Mouse (Mus musculus) hindbrain, embryonic 16.5 days (tissue): Measurements from ENCODE around the gene Pnliprp2. TPM values are rescaled to one million over a fixed set of nuclear protein-coding genes. Genes with fewer than 3 reads are reported as not detected.

ENCODE experiments used
- ATAC-seq: fragments of 200-750 bp; cut with Nextera tagmentation; 2 replicates; pipeline ENCODE4 v1.8.0; 2017; ENCODE audit warnings: moderate TSS enrichment, moderate library complexity
- H3K27ac ChIP-seq: fragments of 300-500 bp; sonication (generic); 2 replicates; pipeline ENCODE4 v1.5.1; 2014; ENCODE audit warnings: low read depth, mild to moderate bottlenecking, control low read depth, low read length, moderate library complexity
- H3K27me3 ChIP-seq: fragments of 300-500 bp; sonication (generic); replicated peaks from 2 replicates; pipeline ENCODE4 v1.6.1; 2014; ENCODE audit warnings: low read length; ENCODE audit not compliant: control insufficient read depth, insufficient read depth
- H3K36me3 ChIP-seq: fragments of 300-500 bp; sonication (generic); 2 replicates; pipeline ENCODE4 v1.6.1; 2014; ENCODE audit warnings: mild to moderate bottlenecking, low read length, moderate library complexity, mixed read lengths; ENCODE audit not compliant: control insufficient read depth, insufficient read depth
- H3K4me1 ChIP-seq: fragments of 300-500 bp; sonication (generic); 2 replicates; pipeline ENCODE4 v1.6.1; 2014; ENCODE audit warnings: low read depth, low read length; ENCODE audit not compliant: control insufficient read depth, insufficient read depth
- H3K4me2 ChIP-seq: fragments of 300-500 bp; sonication (generic); 2 replicates; pipeline ENCODE4 v1.6.1; 2014; ENCODE audit warnings: mild to moderate bottlenecking, low read length, control low read depth, moderate library complexity
- H3K4me3 ChIP-seq: fragments of 300-500 bp; sonication (generic); 2 replicates; pipeline ENCODE4 v1.5.1; 2014; ENCODE audit warnings: mild to moderate bottlenecking, low read length, control low read depth, moderate library complexity
- H3K9ac ChIP-seq: fragments of 300-500 bp; sonication (generic); 2 replicates; pipeline ENCODE4 v1.6.1; 2014; ENCODE audit warnings: low read depth, mild to moderate bottlenecking, control low read depth, low read length, moderate library complexity
- H3K9me3 ChIP-seq: fragments of 300-500 bp; sonication (generic); 2 replicates; pipeline ENCODE4 v1.6.1; 2014; ENCODE audit warnings: mild to moderate bottlenecking, low read length, moderate library complexity; ENCODE audit not compliant: control insufficient read depth
- WGBS: fragments of 180-500 bp; shearing (Covaris S2); extraction: QIAGEN DNeasy Blood & Tissue Kit; methylation state at CpG from one replicate; pipeline ENCODE4 v1.1.7; 2014; 5-methylcytosine and 5-hydroxymethylcytosine counted together
- polyA plus RNA-seq: library from polyadenylated mRNA; unstranded; fragments of >200 nt; fragmentation: Nextera tagmentation; extraction: Ambion mirVana; gene quantifications from 2 replicates; pipeline ENCODE4 v1.2.1, GENCODE M21; 2015

Gene Pnliprp2
- polyA plus RNA-seq: 0.10 and 0.13 TPM in 2 replicates

DNA sequence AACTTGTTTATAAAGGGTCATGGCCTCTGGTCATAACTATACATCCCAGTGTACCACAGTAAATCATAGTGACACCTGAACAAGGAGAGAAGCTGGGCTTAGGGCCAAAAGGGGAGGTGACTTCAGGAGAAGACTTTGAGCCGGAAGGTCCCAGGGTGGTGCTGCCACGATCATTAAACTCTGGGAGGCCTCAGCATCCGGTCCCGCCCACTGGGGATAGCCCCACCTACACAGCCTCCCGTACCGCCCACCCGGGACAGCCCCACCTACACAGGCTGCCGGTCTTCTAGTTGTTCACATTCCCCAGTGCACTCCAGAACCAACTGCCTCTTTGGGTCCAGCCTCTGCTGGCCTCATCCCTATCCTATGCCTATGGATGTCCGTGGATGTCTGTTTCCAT lies at the start of gene Pnliprp2:
Pnliprp2 (plus strand) TSS at position 297 of the 400 bp plus-strand sequence.
- 73% methylated on average over 9 of the region's 9 CpGs for WGBS
- Histone ChIP-seq H3K9ac (no peak within 1 kb of the TSS), H3K4me1 (no peaks in the 10 kb centered on the region), H3K36me3 (no peaks in the 10 kb centered on the region), H3K27ac (no peak within 1 kb of the TSS), H3K27me3 (no peaks in the 10 kb centered on the region), H3K4me3 (no peak within 1 kb of the TSS), H3K4me2 (no peak within 1 kb of the TSS), H3K9me3 (no peaks in the 10 kb centered on the region)
- ATAC-seq: no peak

DNA sequence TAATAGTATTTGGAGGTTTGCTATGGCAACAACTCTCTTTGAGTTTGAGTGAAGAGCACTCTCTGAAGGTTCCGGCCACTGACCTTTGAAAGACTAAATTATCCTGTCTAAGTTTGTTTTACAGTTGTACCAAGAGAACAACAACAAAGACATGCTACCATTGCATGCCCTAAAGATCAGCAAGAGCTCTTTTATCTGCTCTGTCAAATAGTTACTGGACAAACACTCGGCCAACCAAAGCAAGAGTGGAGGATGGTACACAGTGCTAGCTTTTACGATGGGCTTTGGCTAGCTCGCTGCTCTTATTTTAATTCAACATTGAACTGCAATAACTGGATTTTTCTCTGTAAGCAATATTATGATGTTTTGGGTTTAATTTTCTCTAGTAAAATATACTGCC lies 41.6 kb upstream of the Pnliprp2 start:
- Histone ChIP-seq H3K9ac (no peak overlapping the region), H3K27me3 (no peaks in the 10 kb centered on the region), H3K36me3 (no peaks in the 10 kb centered on the region), H3K9me3 (no peaks in the 10 kb centered on the region), H3K4me2 (no peak overlapping the region), H3K4me3 (no peak overlapping the region), H3K27ac (no peak overlapping the region), H3K4me1 (no peaks in the 10 kb centered on the region)
- no peak for ATAC-seq
- 83% methylated on average over 4 of the region's 4 CpGs for WGBS

DNA sequence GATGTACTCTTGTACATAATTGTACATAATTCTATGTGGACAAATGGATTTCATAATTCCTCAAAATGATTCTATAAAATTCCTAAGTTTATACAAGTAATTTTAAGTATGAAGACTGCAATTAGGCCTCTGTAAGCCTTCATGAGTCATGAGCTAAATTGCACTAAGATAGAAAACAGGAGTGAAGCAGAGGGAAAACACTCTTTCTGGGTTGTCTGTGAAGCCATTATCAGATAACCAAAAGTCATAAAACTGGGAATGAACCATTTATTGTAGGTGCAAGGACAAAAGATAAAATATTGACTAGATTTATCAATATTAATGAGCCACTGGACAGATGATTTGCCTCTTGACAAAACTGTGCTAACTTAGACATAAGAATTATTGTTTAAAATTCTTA lies 39.1 kb upstream of the Pnliprp2 start:
- no peaks in the 10 kb centered on the region for H3K4me1 ChIP-seq
- no peaks in the 10 kb centered on the region for H3K27me3 ChIP-seq
- no peak for ATAC-seq
- H3K4me3 ChIP-seq: no peak overlapping the region
- H3K4me2 ChIP-seq: no peak overlapping the region
- H3K36me3 ChIP-seq: no peaks in the 10 kb centered on the region
- H3K27ac ChIP-seq: no peak overlapping the region
- H3K9me3 ChIP-seq: no peaks in the 10 kb centered on the region
- no peak overlapping the region for H3K9ac ChIP-seq

DNA sequence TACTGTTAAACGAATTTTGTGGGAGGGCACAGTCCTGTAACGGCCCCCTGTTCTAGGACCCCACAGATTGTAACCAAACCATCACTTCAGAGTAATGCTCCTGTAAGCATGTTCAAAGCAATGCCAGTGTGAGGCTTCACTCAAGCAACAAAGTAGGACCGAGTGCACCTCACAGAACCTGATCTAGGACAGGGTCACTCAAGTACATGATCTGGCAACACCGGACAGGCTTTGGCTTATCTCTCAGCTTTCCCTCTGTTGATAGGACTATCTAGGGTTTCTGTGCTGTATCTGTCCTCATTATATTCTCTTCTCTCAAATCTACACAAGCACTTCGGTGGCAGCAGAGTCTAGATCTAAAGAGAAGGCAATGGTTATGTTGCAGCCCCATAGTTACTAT lies 33.0 kb upstream of the Pnliprp2 start:
- H3K4me1 ChIP-seq: no peaks in the 10 kb centered on the region
- H3K36me3 ChIP-seq: no peaks in the 10 kb centered on the region
- ATAC-seq: no peak
- no peak overlapping the region for H3K4me3 ChIP-seq
- H3K27ac ChIP-seq: no peak overlapping the region
- WGBS: 90% methylated on average over 5 of the region's 5 CpGs
- H3K9ac ChIP-seq: no peak overlapping the region
- no peaks in the 10 kb centered on the region for H3K9me3 ChIP-seq
- H3K4me2 ChIP-seq: no peak overlapping the region
- H3K27me3 ChIP-seq: no peaks in the 10 kb centered on the region

DNA sequence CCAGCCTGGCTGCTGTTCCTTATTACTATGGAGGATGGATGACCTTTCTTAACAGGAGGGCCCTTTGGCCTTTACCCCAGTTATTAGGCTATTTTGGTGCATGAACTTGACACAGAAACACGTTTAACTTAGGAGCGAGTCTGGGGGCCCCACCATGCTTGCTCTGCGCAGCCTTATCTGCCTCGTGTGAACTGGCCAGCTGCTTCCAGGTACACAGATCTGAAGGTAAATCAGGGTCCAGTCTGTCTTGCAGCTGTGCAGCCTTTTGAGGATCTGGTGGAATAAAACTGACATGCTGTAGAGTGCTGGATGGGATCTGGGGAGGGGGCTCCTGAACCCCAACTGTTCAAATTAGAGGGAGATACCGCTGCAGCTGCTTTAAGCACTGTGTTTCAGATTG lies 31.8 kb upstream of the Pnliprp2 start:
- Histone ChIP-seq H3K9me3 (no peaks in the 10 kb centered on the region), H3K27ac (no peak overlapping the region), H3K9ac (no peak overlapping the region), H3K27me3 (no peaks in the 10 kb centered on the region), H3K4me2 (no peak overlapping the region), H3K4me3 (no peak overlapping the region), H3K36me3 (no peaks in the 10 kb centered on the region), H3K4me1 (no peaks in the 10 kb centered on the region)
- ATAC-seq: no peak
- WGBS: 77% methylated on average over 5 of the region's 5 CpGs

DNA sequence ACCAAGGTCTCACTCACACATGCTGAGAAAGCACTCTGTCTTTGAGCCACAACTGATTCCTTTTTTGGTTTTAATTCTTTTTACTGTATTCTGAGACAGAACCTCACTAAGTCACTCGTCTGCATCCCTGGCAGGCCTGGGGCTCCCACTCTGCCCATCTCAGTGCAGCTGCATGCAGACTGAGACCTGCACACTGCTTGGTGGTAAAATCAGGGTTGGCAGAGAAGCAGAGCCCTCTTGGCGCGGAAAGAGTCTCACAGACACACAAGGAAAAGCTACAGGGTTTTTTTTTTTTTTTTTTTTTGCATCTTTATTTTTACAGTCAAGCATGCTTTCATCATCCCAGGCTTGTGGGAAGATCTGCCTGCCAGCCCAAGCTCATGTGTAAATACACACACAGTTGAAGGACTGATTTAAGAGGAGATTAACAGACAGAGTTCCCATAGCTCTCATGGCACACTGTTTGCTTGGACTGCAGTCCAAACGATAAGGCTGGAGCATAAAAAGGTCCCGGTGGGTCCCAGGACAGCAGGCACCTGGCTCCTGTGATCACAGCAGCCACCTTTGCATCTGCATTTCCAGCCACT lies 31.0 kb upstream of the Pnliprp2 start, which contains the start of gene Pnliprp1:
Pnliprp1 (plus strand) TSS at position 443 of the 587 bp plus-strand sequence.
- Histone ChIP-seq H3K27me3 (no peaks in the 10 kb centered on the region), H3K4me1 (no peaks in the 10 kb centered on the region), H3K4me2 (no peak within 1 kb of the TSS), H3K9ac (no peak within 1 kb of the TSS), H3K9me3 (no peaks in the 10 kb centered on the region), H3K27ac (no peak within 1 kb of the TSS), H3K4me3 (no peak within 1 kb of the TSS), H3K36me3 (no peaks in the 10 kb centered on the region)
- WGBS: 51% methylated on average over 5 of the region's 5 CpGs
- no peak for ATAC-seq

DNA sequence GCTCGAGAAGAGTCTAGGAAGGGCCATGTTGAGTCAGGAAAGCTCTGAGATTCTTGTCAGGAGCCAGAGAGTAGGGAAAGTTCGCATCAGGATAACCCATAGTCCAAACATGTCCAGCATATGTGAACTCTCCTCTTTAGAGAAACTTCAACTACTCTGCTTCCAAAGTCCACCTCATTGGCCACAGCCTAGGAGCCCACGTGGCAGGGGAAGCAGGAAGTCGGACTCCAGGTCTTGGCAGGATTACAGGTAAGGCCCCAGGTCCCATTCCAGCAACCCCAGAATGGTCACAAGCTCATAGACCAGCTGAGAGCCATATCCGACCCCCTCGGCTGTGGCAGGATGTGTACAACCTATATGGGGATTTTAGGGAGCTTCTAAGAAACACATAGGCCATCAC lies 26.3 kb upstream of the Pnliprp2 start:
- Histone ChIP-seq H3K4me2 (no peak overlapping the region), H3K9me3 (no peaks in the 10 kb centered on the region), H3K27ac (no peak overlapping the region), H3K4me3 (no peak overlapping the region), H3K9ac (no peak overlapping the region), H3K27me3 (no peaks in the 10 kb centered on the region), H3K36me3 (no peaks in the 10 kb centered on the region), H3K4me1 (no peaks in the 10 kb centered on the region)
- ATAC-seq: no peak
- whole genome bisulfite sequencing: 88% methylated on average over 6 of the region's 6 CpGs

DNA sequence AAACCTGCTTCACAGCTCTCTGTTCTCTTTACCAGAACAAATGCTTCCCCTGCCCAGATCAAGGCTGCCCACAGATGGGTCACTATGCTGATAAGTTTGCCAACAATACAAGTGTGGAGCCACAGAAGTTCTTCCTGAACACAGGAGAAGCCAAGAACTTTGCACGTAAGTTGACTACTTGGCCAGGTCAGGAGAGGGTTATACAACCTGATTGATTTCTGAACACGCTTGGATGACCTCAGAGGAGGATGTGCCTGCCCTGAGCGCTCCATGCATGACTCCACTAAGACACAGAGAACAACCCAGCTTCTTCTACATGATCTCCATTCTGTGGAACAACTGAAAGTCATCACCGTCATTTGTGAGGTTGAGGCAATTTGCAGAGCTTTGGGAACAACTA lies 21.4 kb upstream of the Pnliprp2 start:
- H3K4me3 ChIP-seq: no peak overlapping the region
- H3K9ac ChIP-seq: no peak overlapping the region
- no peaks in the 10 kb centered on the region for H3K4me1 ChIP-seq
- H3K36me3 ChIP-seq: no peaks in the 10 kb centered on the region
- 85% methylated on average over 4 of the region's 4 CpGs for WGBS
- no peak overlapping the region for H3K27ac ChIP-seq
- no peaks in the 10 kb centered on the region for H3K27me3 ChIP-seq
- H3K4me2 ChIP-seq: no peak overlapping the region
- no peaks in the 10 kb centered on the region for H3K9me3 ChIP-seq
- no peak for ATAC-seq

DNA sequence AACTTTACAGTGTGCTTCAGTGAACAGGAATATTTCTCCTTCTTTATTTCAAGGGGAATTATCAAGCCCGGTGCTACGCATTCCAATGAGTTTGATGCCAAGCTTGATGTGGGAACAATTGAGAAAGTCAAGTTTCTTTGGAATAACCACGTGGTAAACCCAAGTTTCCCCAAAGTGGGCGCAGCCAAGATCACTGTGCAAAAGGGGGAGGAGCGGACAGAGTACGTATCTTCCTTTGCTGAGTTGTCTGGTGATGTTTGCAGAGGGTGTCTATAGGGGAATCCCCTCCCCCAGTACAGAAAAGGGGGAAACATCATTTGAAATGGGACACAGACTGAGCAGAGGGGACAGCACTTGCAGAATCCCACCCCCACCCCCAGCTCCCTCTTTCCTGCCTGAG lies 18.5 kb upstream of the Pnliprp2 start:
- WGBS: 54% methylated on average over 6 of the region's 6 CpGs
- no peak for ATAC-seq
- no peak overlapping the region for H3K4me2 ChIP-seq
- H3K9me3 ChIP-seq: no peaks in the 10 kb centered on the region
- no peak overlapping the region for H3K4me3 ChIP-seq
- no peak overlapping the region for H3K27ac ChIP-seq
- no peaks in the 10 kb centered on the region for H3K27me3 ChIP-seq
- no peaks in the 10 kb centered on the region for H3K4me1 ChIP-seq
- H3K9ac ChIP-seq: no peak overlapping the region
- no peaks in the 10 kb centered on the region for H3K36me3 ChIP-seq

DNA sequence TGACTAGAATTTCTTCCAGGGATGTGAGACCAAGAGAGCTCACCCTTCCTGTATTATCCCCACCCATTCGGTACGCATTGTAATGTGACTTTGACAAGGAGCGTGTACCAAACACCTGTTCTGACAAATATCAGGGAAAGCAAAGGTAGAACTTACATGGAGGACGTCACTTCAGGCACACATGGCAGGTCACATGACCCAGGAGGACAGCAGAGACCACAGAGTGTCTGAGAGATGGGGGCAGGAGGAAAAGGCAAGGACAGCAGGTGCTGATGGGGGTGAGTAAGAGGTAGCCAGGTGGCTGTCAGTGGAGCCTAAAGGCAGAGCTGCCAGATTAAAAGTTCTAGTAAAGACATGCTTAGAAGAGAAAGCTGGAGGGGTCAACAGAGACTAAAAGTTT lies 16.8 kb upstream of the Pnliprp2 start:
- Histone ChIP-seq H3K27ac (no peak overlapping the region), H3K27me3 (no peaks in the 10 kb centered on the region), H3K36me3 (no peaks in the 10 kb centered on the region), H3K4me2 (no peak overlapping the region), H3K4me3 (no peak overlapping the region), H3K9ac (no peak overlapping the region), H3K9me3 (no peaks in the 10 kb centered on the region), H3K4me1 (no peaks in the 10 kb centered on the region)
- 93% methylated on average over 4 of the region's 4 CpGs for WGBS
- ATAC-seq: no peak
